Comparison of ENCODE assay signal across 21 mouse cellular contexts in the genomic region with DNA sequence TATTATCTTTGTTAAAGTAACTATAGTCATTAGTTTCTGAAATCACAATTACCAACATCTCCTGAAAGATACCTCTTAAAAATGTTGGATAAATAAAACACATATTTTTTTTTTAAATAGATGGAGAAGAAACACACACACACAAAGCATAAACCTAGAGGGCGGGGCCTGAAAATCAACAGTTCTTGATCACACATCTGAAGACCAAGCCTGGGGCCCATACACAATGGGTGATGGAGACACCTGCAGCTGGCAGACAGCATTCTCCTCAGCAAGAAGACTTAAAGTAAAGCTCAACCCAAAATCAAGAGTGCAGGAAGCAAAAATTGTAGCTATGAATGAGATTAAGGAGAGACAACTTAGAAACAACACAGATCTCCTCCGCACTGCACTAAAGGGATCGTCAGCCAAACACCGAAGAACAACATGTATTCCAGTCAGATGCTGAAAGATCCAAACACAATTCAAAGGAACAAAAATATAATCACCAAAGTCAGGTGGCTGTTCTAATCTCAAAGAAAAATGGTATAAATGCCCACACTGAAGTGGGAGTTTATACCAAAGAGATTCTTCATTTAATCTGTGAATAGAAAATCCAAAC. TPM values are rescaled to one million over a fixed set of nuclear protein-coding genes. Genes with fewer than 3 reads are reported as not detected.
DNase-seq lines count a peak whose midpoint lies in the region; ATAC-seq and TF ChIP-seq lines count a peak whose summit lies in the region.
"Had no signal": no experiment of that assay in that cellular context is flagged by ENCODE, and none has a peak within 500 bp of the region (broad histone marks: within the 10 kb centered on the region; RNA-seq: fewer than 3 reads in every experiment).

No protein-coding gene starts in this region.

- H3K9ac ChIP-seq in intestine, embryonic 15.5 days, result no peak overlapping the region
- H3K9ac ChIP-seq: embryonic facial prominence, embryonic 13.5 days; forebrain, embryonic 12.5 days; hindbrain, embryonic 14.5 days had no signal

- no peaks in the 10 kb centered on the region for H3K9me3 ChIP-seq in intestine, embryonic 15.5 days
- H3K9me3 ChIP-seq: embryonic facial prominence, embryonic 13.5 days; forebrain, embryonic 12.5 days; heart, embryonic 10.5 days; hindbrain, embryonic 10.5 days had no signal

- H3K4me1 ChIP-seq in intestine, embryonic 15.5 days (replicated peaks), result no peaks in the 10 kb centered on the region
- H3K4me1 ChIP-seq: embryonic facial prominence, embryonic 13.5 days had no signal

- TF ChIP-seq CTCF in layer of hippocampus, adult 2 months (conservative IDR thresholded peaks at IDR 0.05), result no peak

- DNase-seq in layer of hippocampus, adult 2 months (ENCODE audit: low spot score in 2 of 2), result no peak
- no peak for DNase-seq in layer of hippocampus, adult 9-10 months (ENCODE audit: low spot score)
- DNase-seq in thymus, adult 18-20 months, result peak; percentile 39 to 51
- DNase-seq in thymus, postnatal 10 days (ENCODE audit: low spot score in 2 of 2), result peak; percentile 65 to 70
- DNase-seq in thymus, postnatal 4 days, result peak; percentile 70
- no peak for DNase-seq in gastrocnemius, postnatal 4 days (ENCODE audit: low spot score in 2 of 2)
- DNase-seq: adrenal gland, postnatal 10 days; cerebellum, adult 11-12 months; cerebellum, adult 9-10 months; cerebellum, postnatal 25 days; gastrocnemius, adult 2 months; gastrocnemius, postnatal 25 days; heart, adult 18-20 months; heart, postnatal 10 days had no signal

- H3K4me3 ChIP-seq in layer of hippocampus, adult 2 months, result no peak overlapping the region
- no peak overlapping the region for H3K4me3 ChIP-seq in intestine, embryonic 15.5 days (replicated peaks)
- H3K4me3 ChIP-seq: embryonic facial prominence, embryonic 13.5 days; forebrain, embryonic 12.5 days; gastrocnemius, adult 2 months; heart, embryonic 10.5 days; hindbrain, embryonic 10.5 days had no signal

- no peaks in the 10 kb centered on the region for H3K36me3 ChIP-seq in intestine, embryonic 15.5 days
- H3K36me3 ChIP-seq: embryonic facial prominence, embryonic 13.5 days; forebrain, embryonic 12.5 days; heart, embryonic 10.5 days; hindbrain, embryonic 10.5 days had no signal

- peak overlapping the region; percentile 3; the same call in 1 of the 2 replicates for H3K27ac ChIP-seq in layer of hippocampus, adult 2 months
- no peak overlapping the region for H3K27ac ChIP-seq in intestine, embryonic 15.5 days
- H3K27ac ChIP-seq: embryonic facial prominence, embryonic 13.5 days; forebrain, embryonic 12.5 days; gastrocnemius, adult 2 months; heart, embryonic 10.5 days; hindbrain, embryonic 10.5 days; hindbrain, embryonic 14.5 days had no signal

- H3K27me3 ChIP-seq in intestine, embryonic 15.5 days (replicated peaks), result no peaks in the 10 kb centered on the region
- H3K27me3 ChIP-seq: embryonic facial prominence, embryonic 13.5 days; forebrain, embryonic 12.5 days had no signal

- 94% methylated on average over 4 of the region's 4 CpGs for WGBS in intestine, embryonic 15.5 days

- no peak overlapping the region for H3K4me2 ChIP-seq in intestine, embryonic 15.5 days (replicated peaks)
- H3K4me2 ChIP-seq: embryonic facial prominence, embryonic 13.5 days; forebrain, embryonic 12.5 days; hindbrain, embryonic 14.5 days had no signal

- no peak for ATAC-seq in intestine, embryonic 15.5 days
- ATAC-seq: forebrain, embryonic 16.5 days had no signal

RNA-seq across cellular contexts. Expression of a gene that starts 34.0 kb away (rescaled TPM):
- total RNA-seq in layer of hippocampus, adult 2 months (2021), result 10 to 100 TPM; 67.3 to 67.9 TPM
- 2.4 and 2.9 TPM in 2 replicates for polyA plus RNA-seq in intestine, embryonic 15.5 days (2015; fragmentation: Nextera tagmentation; extraction: Ambion mirVana)
- total RNA-seq in gastrocnemius, postnatal 4 days (2021), result 10 to 100 TPM in 1 of 2 experiments, 1 to 10 TPM in 1; 9.2 to 11.4 TPM

RNA-seq across cellular contexts. Expression of a gene that starts 44.1 kb away (rescaled TPM):
- 10 to 100 TPM in 1 of 2 experiments, 1 to 10 TPM in 1; 9.3 to 11.1 TPM for total RNA-seq in layer of hippocampus, adult 2 months (2021)
- 13.1 and 16.2 TPM in 2 replicates for polyA plus RNA-seq in intestine, embryonic 15.5 days (2015; fragmentation: Nextera tagmentation; extraction: Ambion mirVana)
- 1 to 10 TPM; 5.5 to 6.5 TPM for total RNA-seq in gastrocnemius, postnatal 4 days (2021)

RNA-seq across cellular contexts. Expression of a gene that starts 44.4 kb away (rescaled TPM):
- 10 to 100 TPM; 51.2 to 60.4 TPM for total RNA-seq in layer of hippocampus, adult 2 months (2021)
- polyA plus RNA-seq in intestine, embryonic 15.5 days (2015; fragmentation: Nextera tagmentation; extraction: Ambion mirVana), result 375 and 384 TPM in 2 replicates
- total RNA-seq in gastrocnemius, postnatal 4 days (2021), result 100 to 1,000 TPM; 139 to 159 TPM

RNA-seq across cellular contexts. Expression of a gene that starts 52.5 kb away (rescaled TPM):
- total RNA-seq in layer of hippocampus, adult 2 months (2021), result 100 to 1,000 TPM; 100 TPM
- polyA plus RNA-seq in intestine, embryonic 15.5 days (2015; fragmentation: Nextera tagmentation; extraction: Ambion mirVana), result 256 and 268 TPM in 2 replicates
- 100 to 1,000 TPM; 146 to 158 TPM for total RNA-seq in gastrocnemius, postnatal 4 days (2021)

Comparison
In these comparisons a context has a peak if more than half of its experiments do, and no peak if none do; other contexts are left out.
1. DNase-seq: peak in thymus, adult 18-20 months (2 of 2), thymus, postnatal 10 days (2 of 2) and thymus, postnatal 4 days (single experiment); none in layer of hippocampus, adult 2 months (0 of 2), layer of hippocampus, adult 9-10 months (single experiment) and gastrocnemius, postnatal 4 days (0 of 2).
2. RNA of a gene that starts 34.0 kb away (total RNA-seq): 67.3 to 67.9 TPM in layer of hippocampus, adult 2 months; 9.2 to 11.4 TPM in gastrocnemius, postnatal 4 days; every median in the first group is over 4 times any median in the second.